Mouse (Mus musculus) testis, adult 2 months (tissue): ENCODE results near the gene Apoc4.

ENCODE experiments used
- CTCF ChIP-seq: fragments of 200-500 bp; IDR thresholded peaks from 2 replicates; pipeline ENCODE4 v1.5.1; 2012; ENCODE audit warnings: low read depth, mild to moderate bottlenecking, inconsistent platforms, low read length, moderate library complexity; ENCODE audit not compliant: control insufficient read depth, insufficient read depth, insufficient replicate concordance
- POLR2A ChIP-seq: fragments of 200-500 bp; IDR thresholded peaks from 2 replicates; pipeline ENCODE4 v1.6.1; 2012; ENCODE audit warnings: low read depth, mild to moderate bottlenecking, inconsistent platforms, low read length, moderate library complexity; ENCODE audit not compliant: control insufficient read depth

- TF ChIP-seq CTCF = no peak
- no peak for TF ChIP-seq POLR2A
Observed at GRCm38 (mm10) chr7:19686521-19686920, 5.2 kb upstream of the Apoc4 start.
